Mouse (Mus musculus) forebrain, embryonic 12.5 days (tissue): Measurements from ENCODE around the gene Hnf1a. TPM values are rescaled to one million over a fixed set of nuclear protein-coding genes. Genes with fewer than 3 reads are reported as not detected.

Experiments used
- ATAC-seq: fragments of 200-750 bp; cut with Nextera tagmentation; 2 replicates; pipeline ENCODE4 v1.8.0; 2017; ENCODE audit warnings: moderate TSS enrichment; ENCODE audit not compliant: low FRiP score
- H3K27ac ChIP-seq: fragments of 300-500 bp; sonication (generic); 2 replicates; pipeline ENCODE4 v1.5.1; 2016; ENCODE audit warnings: mild to moderate bottlenecking
- H3K27me3 ChIP-seq: fragments of 300-500 bp; sonication (generic); 2 replicates; pipeline ENCODE4 v1.6.1; 2016; ENCODE audit warnings: mild to moderate bottlenecking
- H3K36me3 ChIP-seq: fragments of 300-500 bp; sonication (generic); replicated peaks from 2 replicates; pipeline ENCODE4 v1.6.1; 2016; ENCODE audit warnings: mild to moderate bottlenecking
- H3K4me1 ChIP-seq: fragments of 300-500 bp; sonication (generic); 2 replicates; pipeline ENCODE4 v1.6.1; 2016
- H3K4me2 ChIP-seq: fragments of 300-500 bp; sonication (generic); 2 replicates; pipeline ENCODE4 v1.6.1; 2016; ENCODE audit warnings: mild to moderate bottlenecking, moderate library complexity
- H3K4me3 ChIP-seq: fragments of 300-500 bp; sonication (generic); replicated peaks from 2 replicates; pipeline ENCODE4 v1.5.1; 2016; ENCODE audit warnings: mild to moderate bottlenecking
- H3K9ac ChIP-seq: fragments of 300-500 bp; sonication (generic); 2 replicates; pipeline ENCODE4 v1.6.1; 2016; ENCODE audit warnings: mild to moderate bottlenecking
- H3K9me3 ChIP-seq: fragments of 300-500 bp; sonication (generic); 2 replicates; pipeline ENCODE4 v1.6.1; 2016
- WGBS: fragments of 180-500 bp; shearing (Covaris S2); methylation state at CpG from one replicate; pipeline ENCODE4 v1.1.7; 2016; 5-methylcytosine and 5-hydroxymethylcytosine counted together
- polyA plus RNA-seq: library from polyadenylated mRNA; unstranded; fragments of >200 nt; fragmentation: Nextera tagmentation; extraction: Ambion mirVana; gene quantifications from 2 replicates; pipeline ENCODE4 v1.2.1, GENCODE M21; 2016

Gene Hnf1a
- polyA plus RNA-seq, 1 experiment from 2014 or later = not detected

- 0 out of 2 replicates have a peak, but pooled peaks cover 4% of the 10 kb centered on the region for H3K4me1 ChIP-seq
- 54% methylated on average over 13 of the region's 13 CpGs for whole genome bisulfite sequencing
- H3K27ac ChIP-seq = no peak overlapping the region
- ATAC-seq = no peak
- no peak overlapping the region for H3K4me2 ChIP-seq
- no peaks in the 10 kb centered on the region for H3K27me3 ChIP-seq
- H3K9me3 ChIP-seq = peaks cover 2% of the 10 kb centered on the region; the same call in 1 of the 2 replicates
- H3K36me3 ChIP-seq = no peaks in the 10 kb centered on the region
- H3K4me3 ChIP-seq = no peak overlapping the region
- no peak overlapping the region for H3K9ac ChIP-seq
Observed at GRCm38 (mm10) chr5:114908598-114909305, 62.1 kb downstream of the Hnf1a start.

DNA sequence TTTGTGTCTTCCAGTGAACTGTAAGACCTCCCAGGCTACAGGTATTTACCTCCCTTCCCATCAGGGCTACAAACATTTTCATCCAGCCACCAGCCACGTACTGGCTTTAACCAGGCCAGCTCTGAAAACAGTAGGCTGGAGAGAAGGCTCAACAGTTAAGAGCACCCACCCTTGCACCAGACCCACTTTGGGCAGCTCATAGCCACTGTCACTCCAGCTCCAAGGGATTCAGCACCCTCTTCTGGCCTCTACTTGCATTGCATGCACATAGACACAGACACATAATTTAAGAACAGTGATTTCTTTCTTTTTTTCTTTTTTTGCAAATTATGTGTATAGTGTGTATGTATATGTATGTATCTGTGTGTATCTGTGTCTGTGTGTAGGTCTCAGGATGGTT lies 68.5 kb downstream of the Hnf1a start:
- WGBS = 37% methylated on average over 1 of the region's 1 CpGs
- no peaks in the 10 kb centered on the region for H3K36me3 ChIP-seq

More for the DNA sequence above, 68.5 kb downstream of the Hnf1a start:
- ATAC-seq = no peak
- Histone ChIP-seq H3K27me3 (no peaks in the 10 kb centered on the region), H3K9me3 (peaks cover 2% of the 10 kb centered on the region; the same call in 1 of the 2 replicates), H3K4me1 (peaks cover 7% of the 10 kb centered on the region), H3K9ac (no peak overlapping the region), H3K4me2 (no peak overlapping the region), H3K4me3 (no peak overlapping the region), H3K27ac (no peak overlapping the region)

Other genes with a start within 250 kb of the Hnf1a start
- 60.4 and 61.1 TPM in 2 replicates for gene Ankrd13a, start 196.4 kb downstream of the Hnf1a start, polyA plus RNA-seq
- 43.0 and 50.4 TPM in 2 replicates for gene Git2, start 195.6 kb downstream of the Hnf1a start, polyA plus RNA-seq
- gene 1500011B03Rik, start 147.6 kb downstream of the Hnf1a start, polyA plus RNA-seq = 160 and 163 TPM in 2 replicates
- not detected in 2 replicates for gene 4930519G04Rik, start 117.4 kb downstream of the Hnf1a start, polyA plus RNA-seq
- gene Gm9936, start 112.4 kb downstream of the Hnf1a start, polyA plus RNA-seq = 0.54 and 0.61 TPM in 2 replicates
- gene Oasl2, start 74.2 kb downstream of the Hnf1a start, polyA plus RNA-seq = 1.9 and 2.4 TPM in 2 replicates
- gene Oasl1, start 47.9 kb downstream of the Hnf1a start, polyA plus RNA-seq = 0.26 TPM in 1 of 2 replicates, not detected in the other
- 57.9 and 61.0 TPM in 2 replicates for gene 2210016L21Rik, start 28.9 kb downstream of the Hnf1a start, polyA plus RNA-seq
- 13.8 and 19.1 TPM in 2 replicates for gene Sppl3, start 40.0 kb upstream of the Hnf1a start, polyA plus RNA-seq
- gene Gm10401, start 127.2 kb upstream of the Hnf1a start, polyA plus RNA-seq = 26.1 and 29.4 TPM in 2 replicates
- 32.7 and 33.0 TPM in 2 replicates for gene Acads, start 148.3 kb upstream of the Hnf1a start, polyA plus RNA-seq
- 68.6 and 69.8 TPM in 2 replicates for gene Unc119b, start 163.9 kb upstream of the Hnf1a start, polyA plus RNA-seq
- 50.3 and 50.8 TPM in 2 replicates for gene Mlec, start 187.1 kb upstream of the Hnf1a start, polyA plus RNA-seq
- gene Cabp1, start 223.3 kb upstream of the Hnf1a start, polyA plus RNA-seq = 6.0 and 6.1 TPM in 2 replicates